Mouse (Mus musculus) urinary bladder, postnatal 36 days (tissue): ENCODE measurements around the gene Nelfe.
"Not testable (repeated sequence)": the region's sequence is repeated elsewhere in the genome, so short reads cannot be mapped to it uniquely, and the experiment has no call there.

Experiments used
- DNase-seq, 2 experiments: peaks; one replicate each; pipeline ENCODE4 v3.0.0; 2022; ENCODE audit warnings: low spot score in 2 of 2, mixed read lengths in 1 of 2

Nelfe gene

GRCm38 (mm10) chr17:34849722-34850516, at the start of gene Nelfe, which contains the start of gene Skiv2l:
TSS of gene Nelfe (plus strand) at chr17:34850391.
TSS of gene Skiv2l (minus strand) at chr17:34850210.
- DNase-seq = peak; percentile 98

DNA sequence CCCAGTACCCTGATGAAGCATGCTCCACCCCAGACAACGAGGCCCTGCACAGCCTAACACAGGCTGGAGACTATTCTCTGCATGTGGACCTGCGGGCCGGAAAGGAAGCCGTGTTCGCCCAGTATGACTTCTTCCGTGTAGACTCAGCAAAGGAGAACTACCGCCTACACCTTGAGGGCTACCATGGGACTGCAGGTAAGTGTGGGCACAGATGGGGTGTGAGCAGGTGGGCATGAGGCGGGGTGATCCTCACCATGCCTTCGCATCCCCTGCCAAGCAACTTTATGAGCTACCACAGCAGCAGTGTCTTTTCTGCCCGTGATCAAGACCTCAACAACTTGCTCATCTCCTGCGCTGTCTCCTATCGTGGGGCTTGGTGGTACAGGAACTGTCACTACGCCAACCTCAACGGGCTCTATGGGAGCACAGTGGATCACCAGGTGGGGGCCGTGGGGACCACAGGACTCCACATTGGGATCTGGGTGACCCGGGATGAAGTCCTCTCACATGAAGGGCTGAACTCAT, 49.3 kb upstream of the Nelfe start:
- not testable (repeated sequence) for DNase-seq

GRCm38 (mm10) chr17:34802756-34803155, 47.4 kb upstream of the Nelfe start:
- not testable (repeated sequence) for DNase-seq

DNA sequence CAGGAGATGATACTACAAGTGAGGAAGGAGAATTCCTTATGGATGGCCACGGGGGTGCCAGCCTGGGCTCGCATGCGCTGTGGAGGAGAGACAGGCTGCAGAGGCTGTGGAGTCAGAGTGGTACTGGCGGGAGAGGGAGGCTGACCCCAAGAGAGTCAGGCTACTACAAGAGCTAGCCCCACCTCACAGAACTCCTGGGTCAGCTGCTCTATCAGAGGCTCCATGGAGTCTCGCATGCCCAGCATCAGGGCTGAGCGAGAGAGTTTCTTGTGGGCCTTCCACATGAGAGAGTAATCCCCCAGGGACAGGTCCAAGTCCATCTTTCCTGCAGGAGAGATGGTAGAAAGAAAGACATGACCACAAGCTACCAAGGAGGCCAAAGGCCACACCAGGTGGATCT, 46.8 kb upstream of the Nelfe start:
- DNase-seq = not testable (repeated sequence)

GRCm38 (mm10) chr17:34804301-34804700, 45.9 kb upstream of the Nelfe start, which contains the start of gene Cyp21a1:
TSS of gene Cyp21a1 (minus strand) at chr17:34804561.
- not testable (repeated sequence) for DNase-seq

DNA sequence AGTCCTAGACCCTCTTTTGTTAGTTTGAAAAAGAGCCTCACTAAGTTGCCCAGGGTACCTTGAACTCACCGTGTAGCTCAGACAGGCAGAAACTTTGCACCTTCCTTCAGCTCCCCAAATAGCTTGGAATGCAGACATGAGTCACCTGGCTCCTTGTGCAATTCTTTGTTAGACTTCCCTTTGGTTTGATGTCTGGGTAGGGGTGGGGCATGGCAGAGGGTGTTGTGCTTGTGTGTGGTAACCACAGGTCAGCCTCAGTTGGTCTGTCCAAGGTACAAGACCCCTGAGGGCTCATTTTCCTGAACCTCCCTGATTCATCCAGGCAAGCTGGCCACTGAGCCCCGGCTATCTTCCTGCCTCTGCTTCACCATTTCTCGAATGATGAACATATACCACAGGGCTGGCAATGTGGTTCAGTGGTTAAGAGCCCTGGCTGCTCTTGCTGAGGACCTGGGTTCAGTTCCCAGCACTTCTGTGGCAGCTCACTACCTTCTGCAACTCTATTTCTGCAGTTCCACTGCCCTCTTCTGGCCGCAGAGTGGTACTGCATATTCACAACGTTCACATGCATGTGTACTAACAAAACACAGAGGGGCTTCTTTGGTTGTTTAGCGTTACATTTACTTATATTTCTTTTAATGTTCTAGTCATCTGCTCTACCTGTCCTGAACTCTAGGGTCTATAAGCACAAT, 45.2 kb upstream of the Nelfe start:
- DNase-seq = no peak

DNA sequence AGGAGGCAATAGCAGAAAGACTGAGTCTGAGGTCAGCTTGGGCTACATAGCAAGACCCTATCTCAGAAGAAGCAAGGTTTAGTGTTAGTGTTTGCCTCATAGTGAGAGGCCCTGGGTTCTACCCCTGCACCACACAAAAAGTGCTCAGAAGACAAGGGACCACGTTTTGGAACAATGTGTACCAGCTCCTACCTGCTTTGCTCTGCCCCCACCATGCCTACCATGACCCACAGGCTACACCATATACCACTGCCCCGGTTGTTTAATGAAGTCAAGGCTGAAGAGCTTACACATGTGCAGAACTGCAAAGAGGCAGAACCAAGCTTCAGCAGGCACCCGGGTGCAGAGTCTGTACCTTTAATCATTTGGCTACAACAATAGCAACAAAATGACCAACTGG, 43.0 kb upstream of the Nelfe start:
- no peak for DNase-seq

GRCm38 (mm10) chr17:34808599-34809205, 41.5 kb upstream of the Nelfe start:
- no peak for DNase-seq

DNA sequence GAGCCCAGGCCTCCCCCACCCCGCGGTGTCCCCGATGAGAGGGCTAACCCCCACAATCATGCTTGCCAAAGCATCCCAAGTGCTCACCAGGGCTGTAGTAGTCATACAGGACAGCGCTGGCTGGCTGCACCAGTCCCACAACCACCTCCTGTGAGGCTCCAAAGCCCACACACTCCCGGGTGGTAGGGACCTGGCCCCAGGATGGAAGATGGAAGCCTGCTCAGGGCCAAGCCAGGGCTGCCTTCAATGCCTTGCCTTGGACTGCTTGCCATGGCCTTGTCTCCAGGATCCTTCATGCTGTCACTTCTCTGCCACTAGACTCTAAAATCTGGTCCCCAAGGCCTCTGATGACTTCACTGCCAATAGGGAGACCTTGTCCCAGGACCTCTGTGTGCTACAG, 39.8 kb upstream of the Nelfe start:
- DNase-seq = not testable (repeated sequence)

- DNase-seq = not testable (repeated sequence)
These were observed 39.4 kb upstream of the Nelfe start for GRCm38 (mm10) chr17:34810811-34811210.

- no peak for DNase-seq
These were observed 38.9 kb upstream of the Nelfe start for GRCm38 (mm10) chr17:34811275-34811674.

- not testable (repeated sequence) for DNase-seq
These were observed 36.4 kb upstream of the Nelfe start for GRCm38 (mm10) chr17:34813747-34814146.

- no peak for DNase-seq
These were observed 35.3 kb upstream of the Nelfe start for GRCm38 (mm10) chr17:34814818-34815370.

- not testable (repeated sequence) for DNase-seq
These were observed 19.4 kb upstream of the Nelfe start for GRCm38 (mm10) chr17:34830776-34831175.

DNA sequence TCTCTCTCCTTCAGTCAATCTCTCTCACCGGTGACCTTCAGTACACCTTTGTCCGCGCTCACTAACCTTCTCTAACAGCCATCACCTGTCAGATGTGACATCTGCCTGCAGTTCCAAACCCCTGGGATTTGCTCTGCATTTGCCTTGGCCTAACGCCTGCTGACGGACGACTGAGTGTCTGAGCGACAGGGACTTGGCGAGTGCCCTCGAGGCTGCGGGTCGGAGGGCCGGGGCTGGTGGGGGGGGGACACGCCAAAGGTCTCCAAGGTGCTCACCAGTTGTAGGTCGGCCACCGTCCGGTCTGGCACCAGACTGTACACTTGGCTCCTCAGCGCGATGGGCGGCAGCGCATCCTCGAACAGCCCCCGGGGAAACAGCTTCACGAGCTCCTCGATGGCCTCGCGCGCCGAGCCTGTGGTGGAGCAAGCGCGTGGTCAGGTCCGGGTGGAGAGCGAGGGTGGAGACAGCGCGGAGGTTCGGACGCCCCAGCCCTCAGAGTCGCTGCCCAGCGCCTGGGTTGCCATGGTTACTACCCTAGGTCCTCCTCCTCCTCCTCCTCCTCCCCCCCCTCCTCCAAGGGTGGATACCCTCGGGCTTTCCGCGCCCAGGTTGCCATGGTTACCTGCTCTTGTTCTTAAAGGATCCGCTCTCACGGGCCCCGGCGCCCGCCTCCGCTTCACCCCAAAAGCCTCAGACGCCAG, 13.9 kb upstream of the Nelfe start:
- DNase-seq = no peak

GRCm38 (mm10) chr17:34836856-34837221, 13.4 kb upstream of the Nelfe start, which contains the start of the genes Stk19 and Dxo:
TSS of gene Stk19 (minus strand) at chr17:34836945.
TSS of gene Dxo (plus strand) at chr17:34837019.
- peak; percentile 94 to 95 for DNase-seq

DNA sequence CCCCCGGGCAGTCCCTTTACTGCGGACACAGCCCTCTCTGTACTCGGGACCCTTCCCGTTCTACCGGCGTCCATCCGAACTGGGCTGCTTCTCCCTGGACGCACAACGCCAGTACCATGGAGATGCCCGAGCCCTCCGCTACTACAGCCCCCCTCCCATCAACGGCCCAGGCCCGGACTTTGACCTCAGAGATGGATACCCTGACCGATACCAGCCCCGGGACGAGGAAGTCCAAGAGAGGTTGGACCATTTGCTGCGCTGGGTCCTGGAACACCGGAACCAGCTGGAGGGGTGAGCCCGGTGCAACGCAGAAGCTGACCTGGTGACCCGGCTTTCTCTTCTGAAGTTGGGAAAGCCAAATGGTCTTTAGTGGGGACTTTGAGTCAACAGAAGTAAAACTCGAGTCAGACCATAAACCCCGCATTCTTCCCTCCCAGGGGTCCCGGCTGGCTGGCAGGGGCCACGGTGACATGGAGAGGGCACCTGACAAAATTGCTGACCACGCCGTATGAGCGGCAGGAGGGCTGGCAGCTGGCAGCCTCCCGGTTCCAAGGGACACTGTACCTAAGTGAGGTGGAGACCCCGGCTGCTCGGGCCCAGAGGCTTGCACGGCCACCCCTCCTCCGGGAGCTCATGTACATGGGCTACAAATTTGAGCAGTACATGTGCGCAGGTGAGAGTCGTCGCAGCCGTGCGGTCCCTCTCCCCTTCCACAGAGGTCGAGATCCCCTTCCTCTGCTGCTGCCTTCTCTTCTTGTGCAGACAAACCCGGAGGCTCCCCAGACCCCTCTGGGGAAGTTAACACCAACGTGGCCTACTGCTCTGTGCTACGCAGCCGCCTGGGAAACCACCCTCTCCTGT, 12.5 kb upstream of the Nelfe start:
- no peak for DNase-seq

DNA sequence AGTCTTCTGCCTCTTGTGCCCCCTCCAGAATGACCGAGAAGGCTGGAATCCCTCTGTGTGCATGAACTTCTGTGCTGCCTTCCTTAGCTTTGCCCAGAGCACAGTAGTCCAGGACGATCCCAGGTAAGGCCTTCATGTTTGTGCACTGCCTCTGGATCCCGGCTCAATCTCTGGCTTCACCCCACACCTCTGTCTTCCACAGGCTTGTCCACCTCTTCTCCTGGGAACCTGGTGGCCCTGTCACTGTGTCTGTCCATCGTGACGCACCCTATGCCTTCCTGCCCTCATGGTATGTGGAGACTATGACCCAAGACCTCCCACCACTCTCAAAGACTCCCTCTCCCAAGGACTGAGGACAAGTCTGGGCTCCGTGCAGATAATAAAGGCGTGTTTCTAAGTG, 11.4 kb upstream of the Nelfe start:
- no peak for DNase-seq

GRCm38 (mm10) chr17:34840736-34841307, 9.4 kb upstream of the Nelfe start:
- DNase-seq = no peak

- no peak for DNase-seq
These were observed 5.3 kb upstream of the Nelfe start for GRCm38 (mm10) chr17:34844884-34845283.
